Mouse (Mus musculus) 3T3-L1 (cell line): ENCODE data around the gene Hps1.
A peak's percentile ranks its signal among the peaks of the same experiment; 100 is the strongest.
"Not testable (repeated sequence)": the region's sequence is repeated elsewhere in the genome, so short reads cannot be mapped to it uniquely, and the experiment has no call there.

Experiments
- DNase-seq: peaks from one replicate; pipeline ENCODE4 v3.0.0-alpha.2; 2015; ENCODE audit warnings: low read depth, low spot score

The Hps1 gene

DNA sequence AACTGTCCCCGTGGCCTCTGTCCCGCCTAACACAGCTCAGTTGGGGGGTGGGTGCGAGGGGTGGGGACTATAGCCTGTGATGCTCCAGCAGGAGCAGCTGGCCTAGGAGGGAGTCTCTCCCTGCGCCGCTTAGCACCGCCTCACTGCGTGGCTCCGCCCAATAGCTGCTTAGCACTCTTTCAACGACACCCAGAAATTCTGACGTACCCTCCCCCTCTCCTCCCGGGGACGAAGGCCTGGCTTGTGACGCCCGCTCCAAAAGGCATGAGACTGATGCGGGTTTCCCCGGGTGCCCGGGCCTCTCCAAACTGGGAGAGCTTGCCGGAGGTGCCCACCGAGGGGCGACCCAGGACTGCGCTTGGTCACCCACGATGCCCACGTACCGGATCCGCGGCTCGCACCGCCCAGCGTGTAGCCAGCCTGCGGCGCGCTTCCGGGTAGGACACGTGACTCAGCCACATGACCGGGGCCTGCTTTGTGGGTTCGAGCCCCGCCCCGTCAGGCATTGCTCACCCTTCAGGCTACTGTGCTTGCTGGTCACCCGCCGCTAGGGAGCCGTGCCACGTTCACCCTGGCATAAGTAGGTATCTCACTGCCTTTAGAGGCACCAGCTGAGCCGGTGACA, at the start of gene Hps1:
TSS of gene Hps1 (minus strand) at position 448 of the 625 bp plus-strand sequence.
- peak; percentile 97 for DNase-seq

- DNase-seq: no peak
Measured at GRCm38 (mm10) chr19:42829196-42829595, 49.4 kb upstream of the Hps1 start.

DNA sequence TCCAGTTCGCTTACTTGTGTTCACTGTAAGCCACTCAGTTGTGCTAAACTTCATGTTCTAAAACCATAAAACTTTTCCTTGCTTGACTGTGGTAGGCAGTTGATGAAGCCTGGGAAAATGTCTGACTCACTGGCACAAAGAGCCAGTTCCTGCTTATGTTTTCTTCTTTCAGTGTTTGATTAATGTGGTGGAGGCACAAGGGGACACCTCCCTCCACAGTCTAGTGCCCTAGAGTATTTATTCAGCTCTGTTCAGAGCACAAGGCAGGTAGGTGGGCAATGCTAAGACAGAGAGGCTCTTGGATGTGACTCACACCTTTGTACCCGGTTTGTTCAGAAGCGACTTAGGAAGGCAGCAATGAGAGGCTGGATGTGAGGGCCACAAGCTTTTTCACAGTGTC, 48.1 kb upstream of the Hps1 start:
- DNase-seq: no peak

GRCm38 (mm10) chr19:42820109-42820508, 40.3 kb upstream of the Hps1 start:
- no peak for DNase-seq

GRCm38 (mm10) chr19:42817761-42818160, 38.0 kb upstream of the Hps1 start:
- no peak for DNase-seq

DNA sequence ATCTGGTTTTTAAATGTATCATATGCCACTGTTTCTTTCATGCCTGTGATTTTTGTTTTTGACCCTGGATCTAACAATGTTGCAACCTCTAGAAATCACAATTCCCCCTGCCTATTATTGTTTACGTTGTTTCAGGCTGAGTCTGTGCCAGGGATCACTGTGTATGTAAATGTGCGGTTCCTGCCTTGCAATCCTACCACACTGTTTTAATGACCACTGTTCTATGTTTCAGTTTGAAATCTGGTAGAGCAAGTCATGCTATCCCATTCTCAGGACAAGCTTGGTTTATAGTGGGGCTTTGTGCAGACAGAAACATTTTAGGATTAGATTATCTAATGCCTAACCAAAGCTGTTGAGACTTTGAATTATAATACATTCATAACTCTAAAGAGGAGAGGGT, 36.5 kb upstream of the Hps1 start:
- no peak for DNase-seq

DNA sequence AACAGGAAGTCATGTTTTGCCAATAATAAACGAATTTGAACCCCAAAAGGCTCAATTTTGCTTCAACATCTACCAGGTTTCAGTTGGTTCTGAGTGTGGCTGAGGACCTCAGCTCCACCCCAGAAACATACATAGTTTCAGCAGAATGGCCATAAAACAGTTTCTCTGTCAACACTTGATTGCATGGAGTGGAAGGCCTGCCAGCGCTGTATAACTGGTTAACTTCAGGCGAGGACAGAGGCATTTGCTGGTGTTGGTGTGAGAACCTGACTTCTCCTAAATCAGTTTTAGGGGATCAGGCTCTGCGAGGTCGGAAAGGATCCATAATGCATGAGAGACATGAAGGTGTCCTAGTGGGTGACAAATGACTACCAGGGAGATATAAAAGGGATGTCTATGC, 30.4 kb upstream of the Hps1 start:
- no peak for DNase-seq

DNA sequence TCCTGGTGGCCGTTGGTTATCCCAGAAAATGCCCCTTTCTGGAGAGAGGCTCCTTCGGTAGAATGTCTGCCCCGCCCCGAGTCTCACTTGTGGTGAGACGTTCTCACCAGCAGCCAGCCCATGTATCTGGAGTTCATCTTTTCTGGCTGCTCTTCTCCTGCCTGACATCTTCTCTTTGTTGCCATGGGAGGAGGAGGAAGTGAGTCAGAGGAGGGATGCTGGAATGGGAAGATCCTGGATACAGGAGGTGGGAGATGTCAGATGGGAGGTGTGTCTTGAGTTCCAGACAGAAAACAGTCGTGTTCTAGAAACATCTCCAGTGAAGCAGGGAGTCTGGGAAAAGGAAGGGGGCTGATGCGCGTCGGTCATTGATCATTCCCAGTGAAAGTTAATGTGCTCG, 29.7 kb upstream of the Hps1 start:
- DNase-seq: no peak

DNA sequence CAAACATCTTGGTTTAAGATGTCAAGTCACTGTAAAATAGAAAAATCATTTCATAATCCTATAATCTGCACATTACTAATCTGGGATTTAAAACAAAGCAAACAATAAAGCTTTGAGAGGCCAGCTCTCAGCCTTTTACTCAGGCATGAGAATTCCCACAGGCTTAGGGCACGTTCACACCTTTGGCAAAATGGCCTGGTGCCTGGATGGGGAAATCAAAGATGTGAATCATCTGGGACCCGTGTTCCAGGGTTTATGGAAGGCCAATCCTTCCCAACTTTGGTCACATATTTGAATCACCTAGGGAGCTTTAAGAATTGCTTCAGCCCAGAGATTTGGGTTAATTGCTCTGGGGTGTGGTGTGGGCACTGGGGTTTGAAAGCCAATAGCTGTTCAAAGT, 18.1 kb upstream of the Hps1 start:
- no peak for DNase-seq

- no peak for DNase-seq
Measured at GRCm38 (mm10) chr19:42795801-42796200, 16.0 kb upstream of the Hps1 start.

- DNase-seq: peak; percentile 92
Measured at GRCm38 (mm10) chr19:42794914-42795613, 15.3 kb upstream of the Hps1 start.

DNA sequence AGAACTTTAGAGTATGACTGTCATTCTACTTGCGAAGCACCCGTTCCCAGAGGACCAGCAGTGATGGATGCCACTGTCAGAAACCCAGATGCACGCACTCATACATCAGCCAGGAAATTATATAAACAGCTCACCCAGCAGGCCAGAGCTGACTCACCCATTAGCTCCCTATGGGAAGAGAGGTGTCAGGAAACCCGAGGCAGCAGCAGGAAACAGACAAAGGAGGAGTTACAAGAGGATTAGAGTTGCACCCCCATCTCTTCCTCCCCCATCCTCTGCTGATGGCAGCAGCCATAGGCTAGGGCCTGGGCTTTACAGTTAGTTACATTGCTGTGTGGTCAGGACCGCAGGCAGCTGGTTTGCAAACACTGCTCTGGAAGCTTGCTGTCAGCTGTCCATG, 8.5 kb upstream of the Hps1 start:
- DNase-seq: peak; percentile 80

GRCm38 (mm10) chr19:42785562-42786220, 5.9 kb upstream of the Hps1 start:
- DNase-seq: no peak

DNA sequence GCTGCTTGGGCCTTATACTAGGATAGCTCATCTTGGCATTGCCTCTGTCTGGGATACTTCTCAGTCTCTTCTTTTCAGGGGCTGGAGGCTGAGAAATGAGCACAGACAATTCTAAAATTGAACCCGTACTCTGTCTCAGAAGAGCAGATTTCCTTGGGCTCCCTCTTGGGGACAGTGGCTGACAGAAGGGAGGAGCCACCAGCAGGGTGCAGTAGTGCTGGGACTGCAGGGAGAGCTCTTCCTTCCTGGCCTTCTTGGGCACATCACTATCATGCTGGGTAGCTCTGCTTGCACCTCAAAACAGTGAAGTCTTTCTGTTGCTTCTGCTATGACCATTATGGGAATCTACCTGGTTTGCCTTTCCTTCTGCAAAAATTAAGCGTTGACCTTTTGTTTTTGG, 5.4 kb upstream of the Hps1 start:
- no peak for DNase-seq

DNA sequence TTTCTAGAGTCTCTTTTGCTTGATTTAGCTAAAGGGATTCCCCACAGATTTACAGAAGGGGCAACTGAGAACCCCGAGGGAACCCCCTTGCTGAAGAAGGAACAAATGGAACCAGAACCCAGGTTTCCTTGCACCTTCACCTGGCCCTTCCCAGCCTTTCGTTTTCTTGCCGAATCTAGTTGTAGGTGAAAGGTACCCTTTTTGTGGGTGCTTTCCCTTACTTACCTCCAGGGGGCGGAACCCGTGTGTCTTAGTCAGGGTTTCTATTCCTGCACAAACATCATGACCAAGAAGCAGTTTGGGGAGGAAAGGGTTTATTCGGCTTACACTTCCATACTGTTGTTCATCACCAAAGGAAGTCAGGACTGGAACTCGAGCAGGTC, 369 bp upstream of the Hps1 start:
- DNase-seq: not testable (repeated sequence)

DNA sequence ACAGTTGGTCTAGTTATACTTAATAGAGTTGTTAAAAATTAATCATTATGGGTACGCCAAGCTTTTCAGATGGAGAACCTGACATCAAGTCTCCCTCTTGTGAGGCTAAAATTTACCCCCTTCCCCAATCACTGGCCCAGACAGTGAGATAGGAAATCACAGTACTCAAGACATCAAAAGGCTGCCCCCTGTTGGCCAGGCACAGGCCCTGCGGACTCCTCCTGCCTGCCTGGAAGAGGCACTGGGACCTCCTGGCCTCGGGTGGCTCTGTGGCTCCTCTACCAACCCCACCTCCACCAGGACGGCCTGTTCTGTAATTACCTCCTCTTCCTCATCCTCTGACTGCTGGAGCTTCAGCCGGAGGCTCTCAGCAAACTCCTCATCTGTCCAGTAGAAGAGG, 2.0 kb downstream of the Hps1 start:
- peak; percentile 68 for DNase-seq

- peak; percentile 59 for DNase-seq
Measured at GRCm38 (mm10) chr19:42776813-42777212, 3.0 kb downstream of the Hps1 start.

DNA sequence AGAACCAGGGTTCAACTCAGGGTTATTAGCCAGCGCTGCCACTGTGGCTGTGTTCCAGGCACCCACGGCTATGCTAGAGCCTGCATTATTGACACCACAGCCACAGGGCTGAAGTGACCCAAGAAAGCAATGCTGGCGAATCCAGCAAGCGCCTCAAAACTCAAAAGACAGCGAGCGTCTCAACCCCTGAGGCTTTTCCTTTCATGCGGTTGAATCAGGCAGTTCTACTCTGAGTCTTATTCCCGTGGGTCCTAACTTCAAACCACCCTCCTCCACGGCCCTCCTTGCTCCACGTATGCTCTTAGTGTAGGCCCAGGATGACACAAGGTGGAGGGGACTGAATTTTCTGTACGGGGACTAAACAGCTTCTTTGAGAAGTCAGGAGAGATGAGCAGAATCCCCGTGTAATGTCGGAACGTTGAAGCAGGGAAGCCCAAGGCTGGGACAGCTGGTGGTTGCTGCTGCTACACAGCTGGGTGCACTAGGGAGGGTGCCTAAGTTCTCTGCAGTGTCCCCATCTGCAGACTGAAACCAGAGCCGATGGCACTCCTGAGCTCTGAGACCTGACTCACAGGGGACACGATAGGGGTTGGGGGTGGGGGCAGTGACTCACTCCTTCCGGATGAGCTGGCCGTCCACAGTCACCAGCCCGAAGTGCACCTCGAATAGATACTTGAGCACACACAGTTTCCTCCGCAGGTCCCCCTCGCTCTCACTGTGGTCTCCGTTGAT, 9.5 kb downstream of the Hps1 start:
- DNase-seq: peak; percentile 80

DNA sequence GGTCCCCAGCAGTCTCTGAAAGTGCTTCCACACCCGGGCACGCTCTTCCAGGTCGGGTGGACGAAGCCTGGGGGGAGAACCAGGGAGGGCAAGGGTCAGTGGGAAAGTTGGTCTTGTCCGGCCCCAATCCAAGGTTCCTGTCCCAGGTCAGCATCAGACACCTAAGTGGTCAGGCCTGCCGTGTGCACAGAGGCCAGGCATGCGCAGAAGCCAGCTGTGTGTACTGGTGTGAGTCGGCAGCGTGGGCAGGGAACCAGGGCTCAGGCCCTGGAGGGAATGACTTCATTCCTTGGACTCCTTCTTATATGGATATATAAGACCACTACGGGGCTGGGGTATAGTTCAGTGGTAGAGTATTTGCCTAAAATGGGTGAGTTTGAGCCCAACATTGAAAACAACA, 10.1 kb downstream of the Hps1 start:
- peak; percentile 90 for DNase-seq

GRCm38 (mm10) chr19:42767361-42767760, 12.4 kb downstream of the Hps1 start:
- DNase-seq: no peak

- DNase-seq: no peak
Measured at GRCm38 (mm10) chr19:42764398-42764797, 15.4 kb downstream of the Hps1 start.

DNA sequence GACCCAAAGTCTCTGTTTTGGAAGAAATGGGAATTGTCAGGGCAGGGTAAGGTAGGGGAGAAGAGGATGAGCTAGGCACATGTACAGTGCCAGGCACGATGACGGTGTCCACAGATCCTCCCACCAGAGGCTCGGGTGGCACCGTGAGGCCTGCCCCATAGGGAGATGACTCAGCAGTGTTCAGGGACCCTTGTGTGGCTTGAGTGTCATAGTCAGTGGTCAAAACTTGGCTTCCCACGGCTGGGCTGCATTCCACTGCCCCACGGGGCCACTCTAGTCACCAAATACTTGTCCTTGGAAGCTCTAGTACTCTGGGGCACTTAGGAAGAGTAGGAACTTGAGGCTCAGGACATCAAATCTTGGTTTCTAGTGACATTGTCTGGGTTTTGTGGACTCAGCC, 23.1 kb downstream of the Hps1 start:
- no peak for DNase-seq
